Mouse (Mus musculus): Measurements from ENCODE around the gene Aox4. TPM values are rescaled to one million over a fixed set of nuclear protein-coding genes. Genes with fewer than 3 reads are reported as not detected.

Gene Aox4
- polyA plus RNA-seq, 1 experiment from 2014 or later, result 0.51 TPM

- no peaks in the 10 kb centered on the region for H3K27me3 ChIP-seq
- H3K9ac ChIP-seq, result no peak overlapping the region
- no peak overlapping the region for H3K4me2 ChIP-seq (replicated peaks)
- 89% methylated on average over 8 of the region's 8 CpGs for WGBS
- no peaks in the 10 kb centered on the region for H3K36me3 ChIP-seq
- ATAC-seq (ENCODE audit: low FRiP score, low read depth), result no peak
- no peaks in the 10 kb centered on the region for H3K9me3 ChIP-seq
- peaks cover 6% of the 10 kb centered on the region; the same call in 1 of the 2 replicates for H3K4me1 ChIP-seq
- H3K27ac ChIP-seq, result no peak overlapping the region
- H3K4me3 ChIP-seq, result no peak overlapping the region
Measured at GRCm38 (mm10) chr1:58307181-58307580, 97.0 kb downstream of the Aox4 start.

- ATAC-seq (ENCODE audit: low FRiP score, low read depth), result no peak
Measured at GRCm38 (mm10) chr1:58308594-58308993, 98.4 kb downstream of the Aox4 start.

GRCm38 (mm10) chr1:58309853-58310252 lies 99.7 kb downstream of the Aox4 start:
- ATAC-seq (ENCODE audit: low FRiP score, low read depth), result no peak
- Histone ChIP-seq H3K27ac (no peak overlapping the region), H3K27me3 (no peaks in the 10 kb centered on the region)

More at GRCm38 (mm10) chr1:58308594-58308993, 98.4 kb downstream of the Aox4 start:
- Histone ChIP-seq H3K4me1 (peaks cover 2% of the 10 kb centered on the region; the same call in 1 of the 2 replicates), H3K36me3 (no peaks in the 10 kb centered on the region), H3K4me2 (replicated peaks) (no peak overlapping the region), H3K9me3 (no peaks in the 10 kb centered on the region), H3K27me3 (no peaks in the 10 kb centered on the region), H3K4me3 (no peak overlapping the region), H3K27ac (no peak overlapping the region), H3K9ac (no peak overlapping the region)
- 86% methylated on average over 8 of the region's 8 CpGs for WGBS

GRCm38 (mm10) chr1:58311221-58311864 lies 101.1 kb downstream of the Aox4 start:
- Histone ChIP-seq H3K27ac (no peak overlapping the region), H3K9me3 (no peaks in the 10 kb centered on the region), H3K4me3 (no peak overlapping the region), H3K4me1 (no peaks in the 10 kb centered on the region), H3K4me2 (replicated peaks) (no peak overlapping the region), H3K9ac (no peak overlapping the region), H3K36me3 (no peaks in the 10 kb centered on the region), H3K27me3 (no peaks in the 10 kb centered on the region)
- WGBS, result 78% methylated on average over 7 of the region's 7 CpGs
- no peak for ATAC-seq (ENCODE audit: low FRiP score, low read depth)

More at GRCm38 (mm10) chr1:58309853-58310252, 99.7 kb downstream of the Aox4 start:
- no peaks in the 10 kb centered on the region for H3K4me1 ChIP-seq
- no peaks in the 10 kb centered on the region for H3K9me3 ChIP-seq
- H3K36me3 ChIP-seq, result no peaks in the 10 kb centered on the region
- WGBS, result 77% methylated on average over 4 of the region's 4 CpGs
- H3K4me2 ChIP-seq (replicated peaks), result no peak overlapping the region
- no peak overlapping the region for H3K4me3 ChIP-seq
- no peak overlapping the region for H3K9ac ChIP-seq

GRCm38 (mm10) chr1:58313173-58313572 lies 103.0 kb downstream of the Aox4 start:
- ATAC-seq (ENCODE audit: low FRiP score, low read depth), result no peak
- Histone ChIP-seq H3K9me3 (no peaks in the 10 kb centered on the region), H3K4me2 (replicated peaks) (no peak overlapping the region), H3K27me3 (no peaks in the 10 kb centered on the region), H3K27ac (no peak overlapping the region), H3K4me1 (no peaks in the 10 kb centered on the region), H3K36me3 (no peaks in the 10 kb centered on the region), H3K4me3 (no peak overlapping the region), H3K9ac (no peak overlapping the region)
- 85% methylated on average over 8 of the region's 8 CpGs for WGBS

GRCm38 (mm10) chr1:58315532-58315931 lies 105.3 kb downstream of the Aox4 start:
- H3K4me3 ChIP-seq, result no peak overlapping the region
- WGBS, result 72% methylated on average over 6 of the region's 6 CpGs

More at GRCm38 (mm10) chr1:58315532-58315931, 105.3 kb downstream of the Aox4 start:
- no peaks in the 10 kb centered on the region for H3K9me3 ChIP-seq
- H3K27ac ChIP-seq, result no peak overlapping the region
- no peaks in the 10 kb centered on the region for H3K4me1 ChIP-seq
- H3K4me2 ChIP-seq (replicated peaks), result no peak overlapping the region
- no peak overlapping the region for H3K9ac ChIP-seq
- no peak for ATAC-seq (ENCODE audit: low FRiP score, low read depth)
- no peaks in the 10 kb centered on the region for H3K36me3 ChIP-seq
- H3K27me3 ChIP-seq, result no peaks in the 10 kb centered on the region

Other genes starting within 250 kb of the Aox4 start
- 19.7 and 20.2 TPM in 2 replicates for gene Sgo2a, start 214.4 kb upstream of the Aox4 start, polyA plus RNA-seq (2015; fragmentation: Nextera tagmentation; extraction: Ambion mirVana)
- gene Kctd18, start 191.4 kb upstream of the Aox4 start, polyA plus RNA-seq (2015; fragmentation: Nextera tagmentation; extraction: Ambion mirVana), result 23.5 and 24.2 TPM in 2 replicates
- 0.36 and 0.38 TPM in 2 replicates for gene Aox1, start 180.5 kb upstream of the Aox4 start, polyA plus RNA-seq (2015; fragmentation: Nextera tagmentation; extraction: Ambion mirVana)
- 0.29 and 0.83 TPM in 2 replicates for gene Aox3, start 97.3 kb upstream of the Aox4 start, polyA plus RNA-seq (2015; fragmentation: Nextera tagmentation; extraction: Ambion mirVana)
- 0.04 and 0.09 TPM in 2 replicates for gene Aox2, start 67.9 kb downstream of the Aox4 start, polyA plus RNA-seq (2015; fragmentation: Nextera tagmentation; extraction: Ambion mirVana)
- 362 and 384 TPM in 2 replicates for gene Bzw1, start 182.5 kb downstream of the Aox4 start, polyA plus RNA-seq (2015; fragmentation: Nextera tagmentation; extraction: Ambion mirVana)
- 230 and 244 TPM in 2 replicates for gene Clk1, start 213.7 kb downstream of the Aox4 start, polyA plus RNA-seq (2015; fragmentation: Nextera tagmentation; extraction: Ambion mirVana)
- gene Nif3l1, start 234.8 kb downstream of the Aox4 start, polyA plus RNA-seq (2015; fragmentation: Nextera tagmentation; extraction: Ambion mirVana), result 55.1 and 56.8 TPM in 2 replicates
- 63.5 and 64.6 TPM in 2 replicates for gene Ppil3, start 235.1 kb downstream of the Aox4 start, polyA plus RNA-seq (2015; fragmentation: Nextera tagmentation; extraction: Ambion mirVana)